Mouse (Mus musculus): Measurements from ENCODE around the gene Slc5a5.

Slc5a5 gene

GRCm38 (mm10) chr8:70904532-70904931, 12.0 kb upstream of the Slc5a5 start:
- in situ Hi-C loops (cut with MboI; ENCODE audit: unreplicated experiment in 2 of 2) = loop anchor here in 1 of 2 experiments (25.0 kb wide), 1 partner anchor 308 kb away; no protein-coding TSS in a partner anchor

- in situ Hi-C loops (cut with MboI; ENCODE audit: unreplicated experiment in 2 of 2) = loop anchor here in 1 of 2 experiments (25.0 kb wide), 1 partner anchor 309 kb away; no protein-coding TSS in a partner anchor
Measured at GRCm38 (mm10) chr8:70903582-70903981, 11.0 kb upstream of the Slc5a5 start.

- in situ Hi-C loops (cut with MboI; ENCODE audit: unreplicated experiment in 2 of 2) = loop anchor here in 1 of 2 experiments (25.0 kb wide), 1 partner anchor 309 kb away; no protein-coding TSS in a partner anchor
Measured at GRCm38 (mm10) chr8:70903112-70903511, 10.6 kb upstream of the Slc5a5 start.

GRCm38 (mm10) chr8:70902211-70902610, 9.7 kb upstream of the Slc5a5 start:
- in situ Hi-C loops (cut with MboI; ENCODE audit: unreplicated experiment in 2 of 2) = loop anchor here in 1 of 2 experiments (25.0 kb wide), 1 partner anchor 310 kb away; no protein-coding TSS in a partner anchor

- in situ Hi-C loops (cut with MboI; ENCODE audit: unreplicated experiment in 2 of 2) = loop anchor here in 1 of 2 experiments (25.0 kb wide), 1 partner anchor 311 kb away; no protein-coding TSS in a partner anchor
Measured at GRCm38 (mm10) chr8:70900872-70901387, 8.4 kb upstream of the Slc5a5 start.

GRCm38 (mm10) chr8:70899226-70899625, 6.7 kb upstream of the Slc5a5 start:
- in situ Hi-C loops (cut with MboI; ENCODE audit: unreplicated experiment in 2 of 2) = loop anchor here (5.0 to 25.0 kb wide), 4 partner anchors 306 to 763 kb away; partner anchors contain the start of genes Ankle1 (in 2 of the 2), Unc13a (in 2 of the 2) and Ocel1 (in 1 of the 2)

GRCm38 (mm10) chr8:70898661-70899198, 6.2 kb upstream of the Slc5a5 start:
- in situ Hi-C loops (cut with MboI; ENCODE audit: unreplicated experiment in 2 of 2) = loop anchor here (5.0 to 25.0 kb wide), 4 partner anchors 306 to 764 kb away; partner anchors contain the start of genes Ankle1 (in 2 of the 2), Unc13a (in 2 of the 2) and Ocel1 (in 1 of the 2)

GRCm38 (mm10) chr8:70897681-70898413, 5.3 kb upstream of the Slc5a5 start:
- in situ Hi-C loops (cut with MboI; ENCODE audit: unreplicated experiment in 2 of 2) = loop anchor here (5.0 to 25.0 kb wide), 4 partner anchors 307 to 764 kb away; partner anchors contain the start of genes Ankle1 (in 2 of the 2), Unc13a (in 2 of the 2) and Ocel1 (in 1 of the 2)

- in situ Hi-C loops (cut with MboI; ENCODE audit: unreplicated experiment in 2 of 2) = loop anchor here (5.0 to 25.0 kb wide), 4 partner anchors 308 to 765 kb away; partner anchors contain the start of genes Ankle1 (in 2 of the 2), Unc13a (in 2 of the 2) and Ocel1 (in 1 of the 2)
Measured at GRCm38 (mm10) chr8:70897021-70897680, 4.6 kb upstream of the Slc5a5 start, which contains the start of gene Rpl18a. Rpl18a (minus strand) TSS chr8:70897412.

GRCm38 (mm10) chr8:70896316-70897020, 3.9 kb upstream of the Slc5a5 start:
- in situ Hi-C loops (cut with MboI; ENCODE audit: unreplicated experiment in 2 of 2) = loop anchor here (5.0 to 25.0 kb wide), 4 partner anchors 308 to 766 kb away; partner anchors contain the start of genes Ankle1 (in 2 of the 2), Unc13a (in 2 of the 2) and Ocel1 (in 1 of the 2)

- in situ Hi-C loops (cut with MboI; ENCODE audit: unreplicated experiment in 2 of 2) = loop anchor here (5.0 to 25.0 kb wide), 4 partner anchors 309 to 767 kb away; partner anchors contain the start of genes Ankle1 (in 2 of the 2), Unc13a (in 2 of the 2) and Ocel1 (in 1 of the 2)
Measured at GRCm38 (mm10) chr8:70895571-70896259, 3.2 kb upstream of the Slc5a5 start.

GRCm38 (mm10) chr8:70894771-70895545, 2.4 kb upstream of the Slc5a5 start:
- in situ Hi-C loops (cut with MboI; ENCODE audit: unreplicated experiment in 2 of 2) = loop anchor here (5.0 to 25.0 kb wide), 4 partner anchors 310 to 767 kb away; partner anchors contain the start of genes Ankle1 (in 2 of the 2), Unc13a (in 2 of the 2) and Ocel1 (in 1 of the 2)

GRCm38 (mm10) chr8:70894385-70894720, 1.8 kb upstream of the Slc5a5 start:
- in situ Hi-C loops (cut with MboI; ENCODE audit: unreplicated experiment in 2 of 2) = loop anchor here (10.0 to 25.0 kb wide), 3 partner anchors 310 to 768 kb away; partner anchors contain the start of genes Unc13a (in 2 of the 2) and Ocel1 (in 1 of the 2)

- in situ Hi-C loops (cut with MboI; ENCODE audit: unreplicated experiment in 2 of 2) = loop anchor here (10.0 to 25.0 kb wide), 3 partner anchors 311 to 768 kb away; partner anchors contain the start of genes Unc13a (in 2 of the 2) and Ocel1 (in 1 of the 2)
Measured at GRCm38 (mm10) chr8:70893656-70894384, 1.3 kb upstream of the Slc5a5 start.

GRCm38 (mm10) chr8:70892896-70893655, 519 bp upstream of the Slc5a5 start:
- in situ Hi-C loops (cut with MboI; ENCODE audit: unreplicated experiment in 2 of 2) = loop anchor here (10.0 to 25.0 kb wide), 3 partner anchors 312 to 769 kb away; partner anchors contain the start of genes Unc13a (in 2 of the 2) and Ocel1 (in 1 of the 2)

GRCm38 (mm10) chr8:70891356-70891755, 1.2 kb downstream of the Slc5a5 start:
- in situ Hi-C loops (cut with MboI; ENCODE audit: unreplicated experiment in 2 of 2) = loop anchor here (10.0 to 25.0 kb wide), 3 partner anchors 313 to 771 kb away; partner anchors contain the start of genes Unc13a (in 2 of the 2) and Ocel1 (in 1 of the 2)
